Mouse (Mus musculus) monocyte, adult 5-6 weeks (primary cell): ENCODE results near the gene Ppp2r5e. TPM values are rescaled to one million over a fixed set of nuclear protein-coding genes. Genes with fewer than 3 reads are reported as not detected.
"Not testable (repeated sequence)": the region's sequence is repeated elsewhere in the genome, so short reads cannot be mapped to it uniquely, and the experiment has no call there.

Experiments
- ATAC-seq: fragments of 153-309, 156-312 bp; replicated peaks from 2 replicates; pipeline ENCODE4 v1.8.0; 2017; ENCODE audit warnings: mild to moderate bottlenecking; ENCODE audit not compliant: low TSS enrichment, insufficient number of reproducible peaks, severe bottlenecking, poor library complexity, low FRiP score
- total RNA-seq: library from RNA; stranded (forward); fragments of 200-1000, 200-491, 200-594 nt; gene quantifications from 3 replicates; pipeline ENCODE4 v1.2.3, GENCODE M21; 2017

The Ppp2r5e gene
- total RNA-seq, 1 experiment from 2014 or later = 18.1 TPM

DNA sequence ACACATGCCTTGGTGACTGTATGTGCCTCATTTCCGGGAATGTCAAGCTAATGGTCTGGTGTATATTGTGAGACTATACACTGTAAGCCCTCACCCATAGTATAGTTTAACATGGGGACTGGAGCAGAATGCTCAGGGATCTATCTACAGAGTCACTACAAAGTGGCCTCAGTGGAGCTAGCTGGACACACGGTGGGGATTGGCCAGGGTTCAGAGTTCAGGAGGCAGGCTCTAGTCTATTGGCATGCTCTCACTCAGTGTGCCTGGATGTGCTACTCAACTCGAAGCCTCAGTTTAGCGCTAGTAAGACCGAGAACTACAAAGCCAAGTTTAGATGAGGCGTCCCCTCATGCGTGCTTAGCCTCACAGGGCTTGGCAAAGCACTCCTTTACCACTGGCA is 129.8 kb downstream of the Ppp2r5e start:
- ATAC-seq = no peak

DNA sequence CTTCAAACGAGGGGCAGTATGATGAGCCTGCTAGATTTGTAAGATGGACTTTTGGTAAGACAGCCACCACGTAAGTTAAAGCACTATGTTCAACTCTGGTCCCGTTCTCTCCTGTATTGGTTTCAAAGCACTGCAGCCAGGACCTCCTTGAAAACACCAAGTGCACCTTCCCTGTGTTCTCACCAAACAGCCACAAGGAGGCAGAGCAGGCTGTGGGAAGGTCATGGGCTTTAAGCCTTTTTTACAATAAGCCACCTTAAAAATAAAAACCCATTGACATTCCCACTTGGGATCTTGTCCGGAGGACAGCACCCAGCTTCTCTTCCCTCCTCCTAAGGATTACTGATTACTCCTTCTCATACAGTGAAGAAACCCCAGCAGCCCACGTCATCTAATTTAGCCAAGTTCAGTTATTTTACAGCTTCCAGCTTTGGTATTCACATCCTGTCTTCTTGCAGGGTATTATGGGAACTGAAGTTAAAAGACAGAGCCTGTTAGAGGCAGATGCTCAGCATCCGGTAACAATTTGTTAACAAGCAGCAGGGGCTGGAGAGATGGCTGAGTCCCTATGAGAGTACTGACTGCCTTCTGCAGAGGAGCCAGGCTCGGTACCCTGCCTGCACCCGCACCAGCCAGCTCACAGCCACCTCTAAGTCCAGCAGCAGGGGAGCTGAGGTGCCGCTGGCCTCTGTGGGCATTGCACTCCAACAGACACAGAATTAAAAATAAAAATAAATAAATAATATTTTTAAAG is 131.9 kb downstream of the Ppp2r5e start:
- ATAC-seq = no peak

DNA sequence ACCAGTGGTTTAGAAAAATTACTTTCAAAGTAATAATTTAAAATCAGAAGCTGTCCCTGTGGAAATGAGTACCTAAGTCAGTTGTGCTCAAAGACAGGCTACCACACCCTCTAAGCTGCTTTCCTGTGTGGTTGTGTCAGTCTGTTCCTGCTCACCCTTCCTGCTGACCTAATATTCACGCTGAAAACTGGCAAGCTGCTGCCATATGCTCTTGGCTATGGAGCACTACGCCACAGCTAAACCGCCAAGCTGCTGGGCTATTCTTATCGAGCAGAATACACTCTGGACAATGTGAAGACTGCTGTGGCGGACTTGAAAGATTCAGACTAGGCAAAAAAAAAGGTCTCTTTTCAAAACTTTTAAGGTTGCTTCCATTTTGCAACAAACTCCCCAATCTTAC is 135.5 kb downstream of the Ppp2r5e start:
- no peak for ATAC-seq

DNA sequence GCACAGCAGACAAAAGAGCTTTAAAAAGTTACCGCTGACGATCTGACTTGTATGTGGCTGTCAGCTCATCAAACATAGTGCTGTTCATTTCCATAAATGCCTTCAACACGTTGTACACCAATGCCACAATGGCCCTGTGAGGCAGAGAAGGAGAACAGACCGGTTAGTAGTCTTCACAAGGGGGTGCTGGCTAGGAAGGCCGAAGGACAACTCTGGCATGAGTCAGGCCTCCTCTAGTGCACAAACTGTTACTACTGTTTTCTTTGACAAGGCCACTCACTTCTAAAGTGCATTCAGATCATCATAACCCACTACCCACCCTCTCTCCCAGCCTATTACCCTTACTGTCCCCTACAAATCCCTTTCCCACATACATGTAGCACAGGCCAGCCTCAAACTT is 136.4 kb downstream of the Ppp2r5e start:
- ATAC-seq = no peak

DNA sequence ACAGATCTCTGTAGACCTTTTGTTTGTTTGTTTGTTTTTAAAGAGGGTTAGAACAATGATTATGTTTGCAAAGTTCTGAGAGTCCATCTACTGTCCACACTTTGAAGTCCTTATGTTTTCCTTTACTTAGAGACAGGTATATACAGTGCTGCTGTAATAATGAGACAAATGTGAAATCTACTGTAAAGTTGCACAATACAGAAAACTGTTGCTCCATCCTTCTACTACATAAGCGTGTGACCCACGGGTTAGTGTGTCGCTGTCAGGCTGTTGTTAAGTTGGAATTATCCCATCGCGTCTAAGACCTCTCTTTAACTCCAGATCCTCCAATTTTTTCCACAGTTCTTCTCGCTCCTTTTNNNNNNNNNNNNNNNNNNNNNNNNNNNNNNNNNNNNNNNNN is 142.6 kb downstream of the Ppp2r5e start:
- ATAC-seq = no peak

DNA sequence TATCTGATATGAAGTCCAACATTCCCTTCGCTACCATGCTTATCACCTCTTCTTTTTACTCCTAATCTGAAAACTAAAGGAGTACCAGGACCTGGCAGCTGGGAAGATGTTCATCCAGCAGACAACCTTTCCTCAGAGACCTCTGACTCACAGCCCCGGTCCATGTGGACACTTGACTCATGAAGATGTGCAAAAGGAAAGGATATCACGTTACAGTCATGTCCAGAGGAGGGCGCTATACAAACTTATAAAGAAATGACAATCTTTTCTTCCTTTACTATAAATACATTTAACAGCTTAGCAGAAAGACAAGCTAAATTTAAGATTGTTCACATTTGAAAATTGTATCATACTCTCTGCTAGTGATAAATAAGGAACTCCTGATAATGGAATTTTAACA is 143.0 kb downstream of the Ppp2r5e start:
- no peak for ATAC-seq

DNA sequence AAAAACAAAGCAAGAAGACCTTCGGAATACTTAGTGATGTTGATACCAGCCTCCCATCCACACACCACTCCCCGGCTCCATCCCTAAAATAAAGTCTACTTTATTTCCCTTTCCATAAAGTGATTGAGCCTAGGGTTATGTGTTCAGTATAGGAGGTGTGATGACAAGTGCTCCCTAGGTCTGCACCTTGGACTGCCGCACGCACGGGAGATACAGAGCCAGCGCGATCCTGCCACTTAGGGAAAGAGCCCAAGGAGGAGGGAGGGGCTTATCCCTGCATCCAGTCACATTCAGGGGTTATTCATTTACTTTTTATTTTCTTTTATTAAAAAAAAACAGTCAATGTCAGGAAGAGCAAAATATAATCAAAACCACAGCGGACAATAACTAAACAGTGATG is 145.5 kb downstream of the Ppp2r5e start:
- no peak for ATAC-seq

DNA sequence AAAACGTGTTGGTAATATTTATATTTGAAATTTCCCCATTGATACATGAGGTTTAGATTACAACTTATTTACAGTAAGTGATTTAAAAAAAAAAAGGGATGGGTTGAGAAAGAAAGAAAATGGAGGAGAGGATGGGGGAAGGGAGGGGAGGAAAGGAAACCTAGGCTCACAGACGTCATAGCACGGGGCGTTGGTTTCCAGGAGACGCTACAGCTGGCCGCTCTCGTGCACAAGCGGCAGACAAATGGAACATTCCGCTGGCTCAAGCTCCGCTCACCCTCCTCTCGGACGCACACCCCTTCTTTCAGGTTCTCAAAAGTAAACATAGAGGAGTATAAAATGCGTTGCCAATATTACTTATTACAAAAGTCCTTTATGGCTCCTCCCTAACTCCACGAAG is 146.0 kb downstream of the Ppp2r5e start:
- no peak for ATAC-seq

DNA sequence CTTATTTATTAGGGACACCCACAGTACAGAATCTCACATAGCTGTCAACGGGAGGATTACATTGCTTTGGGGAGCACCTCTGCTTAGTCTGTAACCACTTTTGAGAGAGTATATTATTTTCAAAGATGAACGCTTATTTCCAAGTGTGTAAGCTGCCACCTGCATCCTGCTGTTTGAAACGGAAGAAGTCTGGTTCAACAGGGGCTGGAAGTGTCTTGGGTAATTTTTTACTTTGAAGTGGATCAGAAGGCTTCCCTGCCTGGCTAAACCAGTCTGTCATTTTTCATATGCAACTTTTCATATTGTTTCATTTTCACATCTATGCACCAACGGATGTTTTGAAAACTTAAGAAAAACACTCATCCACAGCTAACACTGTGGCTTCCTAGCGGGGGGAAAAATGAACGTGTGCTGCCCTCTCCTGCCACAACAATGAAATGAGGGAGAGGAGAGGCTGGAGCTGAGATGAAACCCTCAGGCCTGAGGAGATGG is 146.5 kb downstream of the Ppp2r5e start:
- no peak for ATAC-seq

DNA sequence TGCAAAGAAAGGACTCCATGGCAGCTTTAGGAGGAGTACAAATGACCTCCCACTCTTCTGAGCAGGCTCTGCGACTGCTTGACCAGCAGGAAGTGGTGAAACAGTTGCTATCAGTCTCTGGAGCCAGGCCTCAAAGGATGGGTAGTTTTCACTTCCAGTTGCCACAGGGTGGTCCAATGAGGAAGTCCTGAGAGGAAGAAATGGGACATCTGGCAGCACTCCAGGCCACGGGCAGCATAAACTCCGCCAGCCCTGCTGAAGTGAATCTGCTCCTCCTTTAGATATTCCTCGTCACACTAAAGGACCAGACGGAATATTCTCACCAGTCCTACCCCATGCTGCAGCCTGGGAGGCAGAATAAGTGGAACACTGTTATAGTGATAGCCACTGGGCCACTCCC is 147.1 kb downstream of the Ppp2r5e start:
- 0 out of 2 replicates have a peak, but pooled peaks have one; percentile 18 for ATAC-seq

DNA sequence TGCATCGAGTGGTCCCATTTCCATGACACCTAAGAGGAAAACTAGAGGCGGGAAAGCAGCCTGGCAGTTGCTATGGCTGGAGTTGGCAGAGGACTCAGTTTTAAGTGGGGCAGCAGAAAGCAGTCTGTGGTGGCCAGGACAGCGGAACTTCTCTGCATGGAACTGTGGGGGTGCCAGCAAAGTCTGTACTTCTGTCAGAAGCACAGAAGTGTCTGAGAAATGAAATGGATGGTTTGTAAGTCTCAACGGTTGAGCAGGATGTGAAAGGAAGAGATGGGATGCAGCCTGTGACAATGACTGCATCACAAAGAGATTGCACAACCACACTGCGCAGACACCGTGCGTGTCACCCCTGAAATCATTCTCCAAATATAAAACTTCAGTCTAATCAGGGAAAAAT is 149.8 kb downstream of the Ppp2r5e start:
- no peak for ATAC-seq

DNA sequence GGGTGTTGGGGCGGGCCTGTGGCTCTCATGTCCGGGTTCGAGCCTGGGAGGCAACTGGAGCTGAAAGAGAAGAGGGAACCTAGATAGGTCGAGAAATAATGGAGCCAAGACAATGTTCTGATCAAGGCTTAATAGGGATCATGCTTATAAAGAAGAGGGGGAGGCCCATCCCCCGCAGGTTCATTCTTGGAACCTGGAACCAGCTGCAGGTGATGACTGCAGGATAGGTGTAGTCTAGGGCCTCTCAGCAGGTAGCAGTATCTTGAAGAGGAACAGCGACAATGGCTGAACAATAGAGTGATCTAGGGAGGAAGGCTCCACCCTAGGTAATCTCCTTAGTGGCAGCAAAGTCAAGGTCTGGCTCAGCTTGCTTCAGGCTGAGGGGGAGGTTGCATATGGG is 163.6 kb downstream of the Ppp2r5e start:
- ATAC-seq = not testable (repeated sequence)

DNA sequence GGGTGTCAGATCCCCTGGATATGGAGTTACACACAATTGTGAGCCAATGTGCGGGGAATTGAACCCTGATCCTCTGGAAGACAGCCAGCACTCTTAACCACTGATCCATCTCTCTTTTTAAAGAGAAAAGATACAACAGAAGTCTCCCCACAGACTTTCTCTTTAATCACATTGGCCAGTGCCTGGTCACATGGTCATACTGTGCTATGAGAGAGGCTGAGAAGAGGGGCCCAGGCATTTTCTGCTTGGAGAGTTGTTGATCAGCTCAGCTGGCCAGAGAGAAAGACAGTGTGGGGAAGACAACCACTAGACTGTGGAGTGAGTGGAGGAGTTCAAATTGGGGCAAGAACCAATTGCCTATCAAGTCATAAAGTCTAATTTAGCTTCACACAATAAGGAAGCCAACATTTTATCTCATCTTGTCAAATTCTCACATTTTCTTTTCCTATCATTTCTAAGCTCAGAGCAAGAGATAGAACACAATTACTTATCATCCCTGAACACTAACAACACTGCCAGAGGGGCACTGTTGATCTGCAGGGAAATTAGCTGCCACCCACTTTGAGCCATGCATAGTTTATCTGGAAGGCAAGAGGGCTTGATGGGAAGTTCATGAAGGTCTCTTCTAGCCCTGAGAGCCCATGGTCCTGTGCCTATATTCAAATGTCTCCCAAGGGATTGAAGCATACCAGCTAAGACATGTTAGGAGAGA is 166.2 kb downstream of the Ppp2r5e start:
- no peak for ATAC-seq

DNA sequence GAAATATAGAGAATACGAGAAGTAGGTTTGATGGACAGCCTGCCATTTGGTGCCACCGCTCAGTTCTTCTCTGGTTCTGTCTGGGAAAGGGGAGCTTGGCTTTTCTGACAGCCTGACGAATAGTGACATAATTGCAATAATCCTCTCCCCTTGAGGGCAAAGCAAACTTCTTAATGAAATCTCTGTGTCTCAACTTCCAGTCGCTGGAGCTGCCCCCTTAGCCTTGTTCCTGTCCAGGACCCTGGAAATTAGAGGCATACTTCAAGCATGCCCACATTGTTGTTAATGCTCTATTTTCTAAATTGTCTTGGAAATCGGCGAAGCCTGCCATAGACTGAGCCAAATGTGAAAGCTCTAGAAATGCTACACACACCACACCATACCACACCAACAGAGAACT is 167.3 kb downstream of the Ppp2r5e start:
- ATAC-seq = no peak

DNA sequence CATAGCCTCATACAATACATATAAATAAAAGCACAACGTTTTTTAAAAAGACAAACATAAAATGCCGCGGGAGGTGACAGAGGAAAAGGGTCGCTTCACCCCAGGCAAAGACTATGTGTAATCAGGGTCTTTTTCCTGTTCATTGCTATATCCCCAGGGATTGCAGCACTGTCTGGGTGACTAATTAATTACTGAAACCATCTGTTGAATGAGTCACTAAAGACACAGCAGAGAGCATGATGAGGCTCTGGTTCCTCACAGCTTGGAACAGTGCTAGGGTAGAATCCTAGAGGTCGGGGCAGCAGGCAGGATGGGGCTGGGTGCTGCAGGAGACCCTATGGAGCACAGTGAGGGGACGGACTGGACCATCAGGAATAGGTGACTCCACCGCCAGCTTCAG is 170.2 kb downstream of the Ppp2r5e start:
- ATAC-seq = no peak

DNA sequence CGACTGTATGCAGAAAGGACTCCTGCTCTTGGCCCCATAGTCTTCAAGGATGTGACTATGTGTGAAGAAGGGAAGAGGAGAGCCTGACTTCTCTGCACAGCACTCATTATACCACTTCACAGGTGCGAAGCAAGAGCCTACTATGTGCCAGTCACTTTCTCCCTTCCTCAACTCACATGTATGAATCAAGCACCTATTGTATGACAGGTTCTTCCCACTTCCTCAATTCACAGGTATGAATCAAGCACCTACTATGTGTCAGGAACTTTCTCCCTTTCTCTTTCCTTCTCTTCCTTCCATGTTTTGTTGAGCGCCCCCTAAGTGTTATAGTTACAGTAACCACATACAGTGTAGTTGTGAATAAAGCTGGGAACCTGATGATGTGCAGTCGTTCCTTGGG is 171.2 kb downstream of the Ppp2r5e start:
- ATAC-seq = no peak

DNA sequence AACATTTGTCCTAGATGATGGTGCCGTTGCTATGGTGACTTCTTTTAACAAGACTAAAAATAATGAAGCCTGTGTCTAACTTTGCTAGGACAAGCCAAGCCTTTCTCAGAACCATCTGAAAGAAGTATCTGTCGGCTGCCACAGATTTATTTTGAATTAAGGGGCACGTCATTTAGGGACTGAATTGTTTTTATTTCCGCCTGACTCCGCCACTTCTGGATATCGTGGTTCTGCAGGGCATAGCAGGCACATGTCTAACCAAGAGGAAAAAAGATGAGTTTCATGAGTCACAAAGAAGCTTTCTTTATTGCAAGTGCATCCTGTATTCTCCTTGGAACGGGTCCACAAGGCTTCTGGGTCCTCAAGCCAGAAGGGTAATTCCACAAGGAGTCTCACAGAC is 171.7 kb downstream of the Ppp2r5e start:
- ATAC-seq = no peak

DNA sequence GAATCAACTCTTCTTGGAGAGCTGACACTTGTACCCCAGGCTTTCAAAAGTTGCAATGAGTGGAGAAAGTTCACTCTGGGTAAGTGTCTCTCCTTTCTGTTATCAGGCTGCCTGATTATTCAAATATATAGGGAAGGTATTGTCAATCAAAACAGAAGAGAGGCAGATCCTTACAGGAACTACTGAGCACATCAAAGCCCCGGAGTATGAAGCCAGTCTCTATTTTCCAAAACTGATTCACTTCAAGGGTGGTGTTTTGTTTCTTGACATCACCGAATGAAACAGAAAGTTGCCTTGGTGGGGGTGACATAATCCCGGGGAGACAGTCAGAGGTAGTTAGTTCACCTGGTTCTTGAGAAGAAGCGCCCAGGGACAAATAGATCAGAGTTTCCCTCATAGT is 179.4 kb downstream of the Ppp2r5e start, which contains the start of gene Gphb5:
Gene Gphb5 (minus strand): TSS at position 101 of the 400 bp plus-strand sequence.
- no peak for ATAC-seq

DNA sequence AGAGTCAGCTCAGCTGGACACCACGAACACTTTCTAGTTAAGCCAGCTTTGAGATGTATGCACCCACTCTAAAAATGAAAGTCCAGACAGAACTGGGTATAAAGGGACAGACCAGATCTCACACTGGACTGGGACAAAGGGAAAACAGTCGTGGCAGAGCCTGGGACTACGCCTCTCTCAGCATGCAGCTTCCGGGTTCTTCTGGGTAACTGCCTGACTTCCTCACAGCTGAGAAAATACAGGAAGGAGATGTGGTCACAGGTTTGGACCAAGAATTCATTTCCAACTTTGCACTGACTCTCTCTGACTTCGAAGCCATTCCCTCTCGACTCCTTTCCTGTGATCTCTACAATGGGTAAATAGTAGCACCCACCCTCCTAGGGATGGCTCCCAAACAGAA is 181.1 kb downstream of the Ppp2r5e start:
- peak; percentile 24 for ATAC-seq

DNA sequence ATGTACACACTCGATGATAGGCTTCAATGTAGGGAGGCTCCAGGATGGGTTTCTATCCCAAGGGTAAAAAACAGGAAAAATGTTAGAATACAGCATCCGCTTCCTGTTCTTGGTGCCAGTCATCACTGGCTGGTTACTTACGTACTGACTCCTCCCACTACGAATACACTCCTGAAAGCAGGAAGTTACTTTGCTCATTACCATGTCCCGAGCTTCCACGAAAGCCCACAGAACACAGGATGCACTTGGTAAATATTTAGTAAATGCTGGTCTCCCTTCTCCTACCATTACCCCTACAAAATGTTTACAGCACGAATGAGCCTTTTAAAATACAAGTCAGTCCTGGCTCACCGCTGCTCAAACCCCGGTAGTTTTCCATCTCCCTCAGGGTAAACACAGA is 183.1 kb downstream of the Ppp2r5e start:
- ATAC-seq = 0 out of 2 replicates have a peak, but pooled peaks have one; percentile 36
